Mouse (Mus musculus) liver, embryonic 12.5 days (tissue): ENCODE measurements around the gene Ap3d1. TPM values are rescaled to one million over a fixed set of nuclear protein-coding genes. Genes with fewer than 3 reads are reported as not detected.

Source experiments
- ATAC-seq: fragments of 200-750 bp; cut with Nextera tagmentation; 2 replicates; pipeline ENCODE4 v1.8.0; 2017; ENCODE audit warnings: moderate number of reproducible peaks, mild to moderate bottlenecking, moderate library complexity
- H3K27ac ChIP-seq: fragments of 300-500 bp; sonication (generic); 2 replicates; pipeline ENCODE4 v1.5.1; 2016; ENCODE audit warnings: mild to moderate bottlenecking
- H3K27me3 ChIP-seq: fragments of 300-500 bp; sonication (generic); replicated peaks from 2 replicates; pipeline ENCODE4 v1.6.1; 2016; ENCODE audit warnings: mild to moderate bottlenecking, moderate library complexity
- H3K36me3 ChIP-seq: fragments of 300-500 bp; sonication (generic); 2 replicates; pipeline ENCODE4 v1.6.1; 2016; ENCODE audit warnings: mild to moderate bottlenecking, moderate library complexity
- H3K4me1 ChIP-seq: fragments of 300-500 bp; sonication (generic); 2 replicates; pipeline ENCODE4 v1.6.1; 2016
- H3K4me2 ChIP-seq: fragments of 300-500 bp; sonication (generic); 2 replicates; pipeline ENCODE4 v1.6.1; 2016; ENCODE audit warnings: mild to moderate bottlenecking, moderate library complexity
- H3K4me3 ChIP-seq: fragments of 300-500 bp; sonication (generic); 2 replicates; pipeline ENCODE4 v1.5.1; 2016; ENCODE audit warnings: mild to moderate bottlenecking, moderate library complexity
- H3K9ac ChIP-seq: fragments of 300-500 bp; sonication (generic); 2 replicates; pipeline ENCODE4 v1.6.1; 2016; ENCODE audit warnings: mild to moderate bottlenecking, moderate library complexity
- H3K9me3 ChIP-seq: fragments of 300-500 bp; sonication (generic); replicated peaks from 2 replicates; pipeline ENCODE4 v1.6.1; 2016; ENCODE audit warnings: mild to moderate bottlenecking, moderate library complexity
- WGBS: fragments of 180-500 bp; shearing (Covaris S2); methylation state at CpG from one replicate; pipeline ENCODE4 v1.1.7; 2016; ENCODE audit not compliant: insufficient replicate concordance; 5-methylcytosine and 5-hydroxymethylcytosine counted together
- polyA plus RNA-seq: library from polyadenylated mRNA; unstranded; fragments of >200 nt; fragmentation: Nextera tagmentation; extraction: Ambion mirVana; gene quantifications from 2 replicates; pipeline ENCODE4 v1.2.1, GENCODE M21; 2016

The Ap3d1 gene
- polyA plus RNA-seq, 1 experiment from 2014 or later: 38.2 TPM

DNA sequence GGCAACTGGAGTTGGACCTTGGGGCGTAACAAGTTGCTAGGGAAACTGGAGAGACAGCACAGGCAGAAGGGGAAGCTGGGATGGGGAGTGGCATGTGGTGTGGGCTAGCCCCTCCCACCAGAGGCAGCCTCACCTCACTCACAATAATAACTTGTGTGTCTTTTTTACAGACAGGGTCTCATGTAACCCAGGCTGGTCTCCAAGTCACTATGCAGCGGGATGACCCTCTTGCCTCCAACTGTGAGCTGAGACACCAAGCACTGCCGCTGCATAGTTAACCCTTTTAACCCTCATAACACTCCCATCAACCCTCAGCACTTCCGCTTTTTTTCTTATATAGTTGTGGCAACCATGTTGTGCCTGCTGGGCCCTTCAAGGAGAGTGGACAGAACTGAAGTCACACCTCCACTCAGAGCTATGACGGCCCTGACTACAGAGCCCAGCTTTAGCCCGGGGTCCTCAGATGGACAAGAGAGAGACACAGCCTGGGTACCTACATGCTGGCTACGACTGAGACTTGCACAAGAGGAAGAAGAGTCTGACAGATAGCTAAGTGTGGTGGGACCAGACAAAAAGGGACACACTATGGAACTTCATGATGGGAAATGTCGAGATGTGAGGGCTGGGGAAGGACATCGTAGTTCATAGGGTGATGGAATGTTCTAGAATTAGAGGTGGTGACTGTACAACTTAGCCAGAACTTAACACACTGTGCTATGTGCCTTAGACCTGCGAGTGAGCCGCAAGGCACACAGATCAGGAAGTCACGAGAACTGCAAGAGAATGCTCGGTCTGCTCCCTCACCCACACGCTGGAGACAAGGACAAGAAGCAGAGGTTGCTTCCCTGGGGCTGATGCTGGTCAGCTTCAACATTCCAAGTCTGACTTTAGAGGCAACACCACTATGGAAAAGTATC, 49.6 kb downstream of the Ap3d1 start:
- Histone ChIP-seq H3K4me3 (no peak overlapping the region), H3K27ac (peak overlapping the region; percentile 78), H3K27me3 (no peaks in the 10 kb centered on the region), H3K4me1 (peaks cover 66% of the 10 kb centered on the region), H3K4me2 (peak overlapping the region; percentile 4; the same call in 1 of the 2 replicates), H3K36me3 (peaks cover 62% of the 10 kb centered on the region), H3K9ac (peak overlapping the region; percentile 29; the same call in 1 of the 2 replicates), H3K9me3 (no peaks in the 10 kb centered on the region)
- 55% methylated on average over 14 of the region's 14 CpGs for WGBS
- ATAC-seq: no peak

DNA sequence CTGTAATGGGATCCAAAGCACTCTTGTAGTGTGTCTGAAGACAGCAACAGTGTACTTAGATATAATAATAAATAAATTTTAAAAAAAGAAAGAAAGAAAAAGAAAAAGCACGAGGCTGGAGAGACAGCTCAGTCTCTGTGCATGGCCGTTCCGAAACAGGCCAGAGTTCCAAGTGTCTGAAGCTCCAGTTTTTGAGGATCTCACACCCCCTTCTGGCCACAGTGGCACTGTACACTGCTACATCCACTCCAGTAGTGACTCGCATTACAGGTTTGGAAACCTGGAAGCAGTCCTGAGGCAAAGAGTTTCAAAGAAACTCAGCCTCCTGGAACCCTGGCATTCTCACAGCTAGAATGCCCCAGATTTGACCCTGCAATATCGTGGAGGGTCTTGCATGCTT, 54.2 kb downstream of the Ap3d1 start:
- Histone ChIP-seq H3K36me3 (peaks cover 86% of the 10 kb centered on the region), H3K4me3 (no peak overlapping the region), H3K4me2 (no peak overlapping the region), H3K27ac (0 out of 2 replicates have a peak overlapping the region, but pooled peaks have one; percentile 37), H3K4me1 (peaks cover 59% of the 10 kb centered on the region), H3K9ac (no peak overlapping the region), H3K9me3 (no peaks in the 10 kb centered on the region), H3K27me3 (no peaks in the 10 kb centered on the region)
- ATAC-seq: peak; percentile 36; the same call in 1 of the 2 replicates
- 51% methylated on average over 5 of the region's 5 CpGs for WGBS

DNA sequence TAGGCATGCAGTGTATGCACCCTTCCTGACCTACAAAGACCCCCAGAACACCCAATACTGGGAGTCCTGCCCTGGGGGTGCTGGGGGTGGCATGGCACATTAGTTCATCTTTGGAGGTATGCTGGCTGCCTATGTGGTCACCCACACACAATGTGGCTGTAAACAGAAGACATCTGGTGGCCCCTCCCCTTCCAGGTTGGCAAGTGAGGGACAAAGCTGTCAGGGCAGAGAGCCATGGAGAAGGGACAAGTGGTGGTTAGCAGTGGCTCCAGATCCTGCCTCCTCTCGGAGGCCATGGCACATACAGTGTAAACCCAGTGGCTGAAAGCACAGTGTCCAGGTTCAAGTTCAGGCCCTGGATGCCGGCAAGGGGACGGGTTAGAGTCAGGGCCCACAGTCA, 55.4 kb downstream of the Ap3d1 start:
- H3K9ac ChIP-seq: peak overlapping the region; percentile 1; the same call in 1 of the 2 replicates
- 76% methylated on average over 3 of the region's 3 CpGs for WGBS
- H3K4me3 ChIP-seq: no peak overlapping the region
- peak overlapping the region; percentile 98 for H3K27ac ChIP-seq
- H3K27me3 ChIP-seq: no peaks in the 10 kb centered on the region
- peaks cover 81% of the 10 kb centered on the region for H3K36me3 ChIP-seq
- no peak for ATAC-seq
- H3K9me3 ChIP-seq: no peaks in the 10 kb centered on the region
- peaks cover 47% of the 10 kb centered on the region for H3K4me1 ChIP-seq
- no peak overlapping the region for H3K4me2 ChIP-seq

DNA sequence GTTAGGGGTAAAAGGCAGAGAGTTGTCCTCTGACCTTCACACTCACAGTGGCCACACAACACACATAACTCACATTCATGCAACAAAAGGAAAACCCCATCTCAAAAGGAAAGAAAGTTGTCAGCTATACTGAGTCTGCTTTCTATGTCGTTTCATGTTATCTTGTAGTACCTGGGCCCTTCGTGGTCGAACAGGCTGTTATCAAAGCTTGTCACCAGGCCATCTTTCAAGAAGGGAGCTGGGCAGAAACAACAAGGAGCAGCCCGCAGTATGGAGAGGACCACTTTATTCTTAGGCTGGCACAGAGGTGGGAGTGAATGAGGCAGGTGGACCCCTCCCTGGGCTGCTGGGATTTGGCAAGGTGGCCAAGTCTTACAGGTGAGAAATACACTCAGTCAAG, 57.1 kb downstream of the Ap3d1 start:
- WGBS: 26% methylated on average over 4 of the region's 4 CpGs
- H3K36me3 ChIP-seq: peaks cover 65% of the 10 kb centered on the region
- peak; percentile 85 for ATAC-seq
- peak overlapping the region; percentile 98 for H3K27ac ChIP-seq
- H3K9ac ChIP-seq: peak overlapping the region; percentile 73
- no peaks in the 10 kb centered on the region for H3K27me3 ChIP-seq
- H3K4me1 ChIP-seq: peaks cover 48% of the 10 kb centered on the region
- peak overlapping the region; percentile 25 for H3K4me3 ChIP-seq
- peak overlapping the region; percentile 67 for H3K4me2 ChIP-seq
- no peaks in the 10 kb centered on the region for H3K9me3 ChIP-seq

DNA sequence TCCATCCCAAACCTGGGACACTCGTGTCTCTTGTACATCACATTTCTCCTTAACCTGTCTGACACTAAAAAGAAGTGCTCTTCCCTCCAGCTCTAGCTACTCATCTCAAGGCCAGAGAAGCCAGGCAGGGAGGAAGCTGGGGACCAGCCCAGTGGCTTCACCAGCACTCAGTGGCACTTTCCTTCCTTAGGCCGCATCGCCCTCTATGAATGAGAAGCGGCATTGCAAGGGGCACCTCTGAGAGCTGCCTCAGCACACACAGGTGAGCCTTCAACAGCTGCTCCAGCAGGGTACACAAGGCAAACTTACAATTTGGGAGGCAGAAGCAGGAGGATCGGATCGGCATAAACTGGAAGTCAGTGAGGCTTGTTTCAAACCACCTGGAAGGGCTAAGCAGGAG, 57.9 kb downstream of the Ap3d1 start:
- ATAC-seq: peak; percentile 69
- no peaks in the 10 kb centered on the region for H3K9me3 ChIP-seq
- H3K4me1 ChIP-seq: peaks cover 56% of the 10 kb centered on the region
- H3K36me3 ChIP-seq: peaks cover 57% of the 10 kb centered on the region
- H3K27ac ChIP-seq: peak overlapping the region; percentile 98
- 46% methylated on average over 6 of the region's 6 CpGs for WGBS
- no peaks in the 10 kb centered on the region for H3K27me3 ChIP-seq
- H3K9ac ChIP-seq: peak overlapping the region; percentile 73
- no peak overlapping the region for H3K4me3 ChIP-seq
- H3K4me2 ChIP-seq: peak overlapping the region; percentile 67

DNA sequence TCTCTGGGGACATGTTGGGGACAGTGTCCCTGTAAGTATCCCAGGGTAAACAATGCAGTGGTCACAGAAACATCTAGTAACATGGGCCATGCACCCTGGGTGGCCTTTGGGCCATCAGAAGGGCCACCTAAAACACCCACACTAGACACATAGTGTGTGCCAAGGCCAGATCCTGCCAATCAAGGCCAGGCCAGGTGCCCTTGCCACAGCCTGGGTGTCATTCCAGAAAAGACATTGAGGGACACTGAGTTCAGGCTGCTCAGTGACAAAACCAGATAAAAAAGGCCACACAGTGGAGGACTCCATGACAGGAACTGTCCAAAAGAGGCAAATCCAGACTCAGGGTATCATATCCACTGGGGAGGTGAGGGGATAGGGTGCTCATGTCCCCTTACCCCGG, 58.4 kb downstream of the Ap3d1 start:
- Histone ChIP-seq H3K9me3 (no peaks in the 10 kb centered on the region), H3K27me3 (no peaks in the 10 kb centered on the region), H3K9ac (peak overlapping the region; percentile 73; the same call in 1 of the 2 replicates), H3K4me2 (no peak overlapping the region), H3K36me3 (peaks cover 51% of the 10 kb centered on the region), H3K27ac (peak overlapping the region; percentile 98), H3K4me3 (no peak overlapping the region), H3K4me1 (peaks cover 62% of the 10 kb centered on the region)
- ATAC-seq: no peak
- WGBS: 83% methylated on average over 1 of the region's 1 CpGs

DNA sequence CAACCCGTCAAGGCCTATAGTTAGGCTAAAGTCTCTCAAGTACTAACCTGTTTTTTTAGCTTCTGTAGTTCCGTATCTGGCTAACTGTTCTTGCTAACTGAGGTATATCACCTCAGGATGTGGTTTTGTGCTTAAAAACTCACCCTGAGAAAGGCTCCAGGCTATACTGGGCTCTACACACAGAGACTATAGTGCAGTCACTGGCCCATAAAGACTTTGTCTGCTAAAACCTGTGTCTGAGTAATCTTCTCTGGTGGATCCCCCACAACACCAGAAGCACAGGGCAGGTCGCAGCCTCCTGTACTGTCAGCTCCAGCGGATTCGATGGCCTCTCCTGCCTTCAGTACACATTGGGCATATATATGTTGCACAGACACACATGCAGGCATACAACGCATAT, 60.1 kb downstream of the Ap3d1 start:
- peaks cover 73% of the 10 kb centered on the region for H3K4me1 ChIP-seq
- no peaks in the 10 kb centered on the region for H3K9me3 ChIP-seq
- peak overlapping the region; percentile 33; the same call in 1 of the 2 replicates for H3K27ac ChIP-seq
- peaks cover 39% of the 10 kb centered on the region for H3K36me3 ChIP-seq
- no peak overlapping the region for H3K4me3 ChIP-seq
- no peak for ATAC-seq
- no peak overlapping the region for H3K9ac ChIP-seq
- H3K27me3 ChIP-seq: no peaks in the 10 kb centered on the region
- H3K4me2 ChIP-seq: no peak overlapping the region
- WGBS: 89% methylated on average over 6 of the region's 6 CpGs

DNA sequence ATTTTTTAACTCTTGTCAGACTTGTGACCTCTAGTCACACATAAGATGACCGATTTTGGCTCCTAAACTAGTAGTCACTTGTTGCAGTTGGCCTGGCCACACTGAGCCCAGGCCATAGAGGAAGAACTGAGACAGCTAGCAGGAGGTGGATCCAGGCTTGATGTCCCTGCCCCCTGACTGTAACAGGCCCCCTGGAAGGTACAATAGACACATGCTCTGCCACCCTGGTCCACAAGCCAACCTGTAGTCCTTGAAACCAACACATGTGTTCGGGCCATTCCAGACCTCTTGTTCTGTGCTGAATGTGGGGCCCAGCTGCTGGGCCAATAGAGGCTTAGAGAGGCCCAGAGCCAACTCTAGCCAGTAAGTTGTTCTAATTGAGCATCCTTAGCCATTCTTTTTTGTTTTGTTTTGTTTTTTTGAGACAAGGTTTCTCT, 61.8 kb downstream of the Ap3d1 start:
- H3K9me3 ChIP-seq: no peaks in the 10 kb centered on the region
- H3K4me1 ChIP-seq: peaks cover 63% of the 10 kb centered on the region
- no peak for ATAC-seq
- peak overlapping the region; percentile 19; the same call in 1 of the 2 replicates for H3K9ac ChIP-seq
- peaks cover 21% of the 10 kb centered on the region for H3K36me3 ChIP-seq
- no peak overlapping the region for H3K4me3 ChIP-seq
- no peaks in the 10 kb centered on the region for H3K27me3 ChIP-seq
- WGBS: 63% methylated on average over 2 of the region's 2 CpGs
- H3K27ac ChIP-seq: peak overlapping the region; percentile 100
- no peak overlapping the region for H3K4me2 ChIP-seq

DNA sequence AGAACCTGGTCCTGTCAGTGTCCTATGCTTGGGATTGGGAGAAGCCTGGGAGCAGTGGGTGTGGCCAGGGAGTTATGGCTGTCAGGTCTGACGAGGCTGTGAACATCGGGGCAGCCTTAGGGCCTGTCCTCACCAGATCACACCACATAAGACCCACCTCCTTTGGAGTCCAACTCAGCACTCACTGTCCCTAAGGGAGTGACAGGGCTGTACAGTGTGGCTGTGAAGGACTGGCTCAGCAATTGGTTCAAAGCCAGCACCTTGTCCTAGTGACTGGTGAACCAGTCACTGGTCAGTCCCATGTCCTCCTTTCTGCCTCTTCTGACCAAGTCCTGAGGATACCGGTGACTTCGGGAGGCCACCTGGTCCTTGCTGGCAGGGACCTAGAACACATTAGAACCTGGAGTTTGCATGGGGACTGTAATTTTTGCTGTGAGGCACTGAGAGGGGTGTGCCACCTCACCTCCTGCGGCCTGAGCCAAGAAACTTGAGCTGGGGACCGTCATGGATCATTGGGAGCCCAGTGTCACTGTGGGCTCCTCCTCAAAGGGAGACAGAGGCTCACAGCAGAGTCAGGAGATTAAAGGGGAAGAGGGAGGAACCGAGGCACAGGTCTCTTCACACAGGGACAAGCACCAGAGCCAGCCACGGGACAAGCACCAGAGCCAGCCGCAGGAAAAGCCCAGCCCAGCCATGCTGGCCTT, 62.4 kb downstream of the Ap3d1 start:
- H3K27me3 ChIP-seq: no peaks in the 10 kb centered on the region
- H3K27ac ChIP-seq: peak overlapping the region; percentile 100
- no peaks in the 10 kb centered on the region for H3K9me3 ChIP-seq
- 57% methylated on average over 9 of the region's 9 CpGs for WGBS
- 0 out of 2 replicates have a peak overlapping the region, but pooled peaks have one; percentile 92 for H3K4me2 ChIP-seq
- H3K9ac ChIP-seq: peak overlapping the region; percentile 19
- peaks cover 63% of the 10 kb centered on the region for H3K4me1 ChIP-seq
- H3K36me3 ChIP-seq: peaks cover 16% of the 10 kb centered on the region; the same call in 1 of the 2 replicates
- no peak for ATAC-seq
- H3K4me3 ChIP-seq: no peak overlapping the region

DNA sequence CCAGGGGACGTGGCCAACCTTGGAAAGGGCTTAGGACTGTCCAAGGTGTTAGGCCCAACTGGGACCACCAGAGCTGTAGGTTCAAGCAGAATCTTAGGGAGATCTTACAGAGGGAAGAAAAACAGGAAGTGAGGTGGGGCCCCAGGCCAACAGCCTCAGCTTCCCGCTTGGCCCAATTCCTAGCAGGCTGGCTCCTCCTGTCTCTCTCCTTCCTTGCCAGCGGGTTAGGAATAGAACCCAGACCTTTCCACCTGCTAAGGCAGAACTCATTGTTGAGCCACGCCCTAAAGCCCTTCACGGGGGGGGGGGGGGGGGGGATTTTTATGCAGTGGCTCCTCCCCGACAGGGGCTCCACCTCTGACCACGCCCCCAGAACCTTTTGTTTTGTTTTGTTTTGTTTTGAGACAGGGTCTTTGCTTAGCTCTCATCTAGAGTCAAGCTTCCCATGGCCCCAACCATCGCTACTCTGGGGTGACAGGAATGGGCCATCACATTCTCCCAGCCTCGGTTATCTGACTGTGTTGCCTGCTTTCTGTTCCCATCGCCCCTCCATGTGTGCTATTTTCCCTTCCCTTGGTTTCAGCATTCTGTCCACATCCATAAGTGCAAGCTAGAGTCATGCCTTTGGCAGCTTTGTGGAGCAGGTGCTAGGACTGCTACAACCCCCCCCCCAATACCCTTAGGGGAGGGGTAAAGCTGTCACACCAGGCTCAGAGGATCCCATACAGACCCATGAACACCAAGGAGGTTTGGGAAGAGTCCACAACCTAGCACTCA, 63.3 kb downstream of the Ap3d1 start:
- H3K27me3 ChIP-seq: no peaks in the 10 kb centered on the region
- H3K4me3 ChIP-seq: peak overlapping the region; percentile 91
- WGBS: 16% methylated on average over 10 of the region's 10 CpGs
- ATAC-seq: no peak
- H3K9me3 ChIP-seq: no peaks in the 10 kb centered on the region
- H3K27ac ChIP-seq: peak overlapping the region; percentile 100
- peak overlapping the region; percentile 90 for H3K9ac ChIP-seq
- H3K4me1 ChIP-seq: peaks cover 63% of the 10 kb centered on the region
- H3K4me2 ChIP-seq: peak overlapping the region; percentile 92
- H3K36me3 ChIP-seq: peaks cover 16% of the 10 kb centered on the region

DNA sequence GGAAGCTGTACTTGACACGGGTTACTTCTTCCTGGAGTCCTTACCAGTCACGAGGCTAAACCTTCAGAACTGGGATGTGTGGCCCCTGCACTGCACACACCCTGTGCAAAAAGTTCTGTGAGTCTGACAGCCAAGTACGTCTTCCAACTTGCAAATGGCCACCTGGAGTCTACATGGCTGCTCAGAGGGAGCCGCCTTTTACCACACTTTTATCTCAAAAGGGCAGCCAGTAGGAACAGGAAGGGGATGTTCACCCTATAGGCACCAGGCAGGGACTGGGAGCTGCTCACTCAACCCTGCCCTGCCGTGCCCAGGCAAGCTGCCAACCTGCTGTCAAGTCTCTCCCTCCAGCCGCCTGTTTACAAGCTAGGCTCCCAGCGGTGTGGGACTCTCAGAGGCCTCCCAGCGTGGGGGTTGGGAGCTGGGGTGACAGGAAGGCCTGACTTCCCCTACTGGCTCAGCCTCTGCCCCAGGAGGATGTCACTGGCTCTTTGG, 64.1 kb downstream of the Ap3d1 start, which contains the start of gene Mknk2:
Gene Mknk2 (minus strand): TSS at position 171 of the 495 bp plus-strand sequence.
- peaks cover 16% of the 10 kb centered on the region for H3K36me3 ChIP-seq
- H3K9me3 ChIP-seq: no peaks in the 10 kb centered on the region
- H3K4me2 ChIP-seq: peak within 1 kb of the TSS; percentile 92
- 1% methylated on average over 8 of the region's 8 CpGs for WGBS
- peak within 1 kb of the TSS; percentile 91 for H3K4me3 ChIP-seq
- H3K4me1 ChIP-seq: peaks cover 65% of the 10 kb centered on the region
- peak within 1 kb of the TSS; percentile 90 for H3K9ac ChIP-seq
- H3K27me3 ChIP-seq: no peaks in the 10 kb centered on the region
- peak; percentile 62 for ATAC-seq
- H3K27ac ChIP-seq: peak within 1 kb of the TSS; percentile 100
